Mouse (Mus musculus) E14TG2a.4 (cell line): ENCODE measurements around the gene Arpc4.

Source experiments
- H3K27me3 ChIP-seq: 2 replicates; pipeline ENCODE4 v1.6.1; 2014; ENCODE audit warnings: low read length, control low read depth; ENCODE audit not compliant: insufficient read depth
- H3K36me3 ChIP-seq: 2 replicates; pipeline ENCODE4 v1.6.1; 2014; ENCODE audit warnings: low read length, control low read depth; ENCODE audit not compliant: insufficient read depth
- H3K4me1 ChIP-seq: replicated peaks from 2 replicates; pipeline ENCODE4 v1.6.1; 2014; ENCODE audit warnings: low read depth, low read length, control low read depth
- H3K4me3 ChIP-seq: replicated peaks from 2 replicates; pipeline ENCODE4 v1.5.1; 2014; ENCODE audit warnings: mild to moderate bottlenecking, low read length
- H3K9me3 ChIP-seq: 2 replicates; pipeline ENCODE4 v1.6.1; 2014; ENCODE audit warnings: low read length, control low read depth
- CTCF ChIP-seq: conservative IDR thresholded peaks from 2 replicates; pipeline ENCODE4 v1.5.1; 2014; ENCODE audit warnings: low read length
- NANOG ChIP-seq: IDR thresholded peaks from 2 replicates; pipeline ENCODE4 v1.6.1; 2014; ENCODE audit warnings: borderline replicate concordance, low read length, mixed read lengths
- POU5F1 ChIP-seq: IDR thresholded peaks from 2 replicates; pipeline ENCODE4 v1.6.1; 2014; ENCODE audit warnings: low read length, borderline replicate concordance

Gene Arpc4

GRCm38 (mm10) chr6:113392015-113392386 lies 14.1 kb downstream of the Arpc4 start:
- TF ChIP-seq CTCF (no peak), NANOG (no peak), POU5F1 (no peak)
- Histone ChIP-seq H3K36me3 (peaks cover 55% of the 10 kb centered on the region), H3K4me1 (peaks cover 93% of the 10 kb centered on the region), H3K27me3 (0 out of 2 replicates have a peak, but pooled peaks cover 5% of the 10 kb centered on the region), H3K4me3 (peak overlapping the region; percentile 85), H3K9me3 (no peaks in the 10 kb centered on the region)

GRCm38 (mm10) chr6:113392387-113393071 lies 14.6 kb downstream of the Arpc4 start:
- 0 out of 2 replicates have a peak, but pooled peaks cover 5% of the 10 kb centered on the region for H3K27me3 ChIP-seq
- no peak for TF ChIP-seq CTCF
- no peak for TF ChIP-seq NANOG
- no peak for TF ChIP-seq POU5F1
- H3K4me1 ChIP-seq = peaks cover 93% of the 10 kb centered on the region
- H3K36me3 ChIP-seq = peaks cover 49% of the 10 kb centered on the region
- H3K4me3 ChIP-seq = peak overlapping the region; percentile 85
- H3K9me3 ChIP-seq = no peaks in the 10 kb centered on the region

- no peak overlapping the region for H3K4me3 ChIP-seq
- TF ChIP-seq POU5F1 = no peak
- TF ChIP-seq NANOG = no peak
- H3K9me3 ChIP-seq = no peaks in the 10 kb centered on the region
- H3K27me3 ChIP-seq = 0 out of 2 replicates have a peak, but pooled peaks cover 5% of the 10 kb centered on the region
- H3K36me3 ChIP-seq = peaks cover 39% of the 10 kb centered on the region
- H3K4me1 ChIP-seq = peaks cover 93% of the 10 kb centered on the region
These were observed 16.0 kb downstream of the Arpc4 start for GRCm38 (mm10) chr6:113393951-113394350.

- Histone ChIP-seq H3K4me3 (no peak overlapping the region), H3K9me3 (no peaks in the 10 kb centered on the region), H3K27me3 (0 out of 2 replicates have a peak, but pooled peaks cover 5% of the 10 kb centered on the region), H3K36me3 (peaks cover 33% of the 10 kb centered on the region), H3K4me1 (peaks cover 86% of the 10 kb centered on the region)
- no peak for TF ChIP-seq CTCF
- no peak for TF ChIP-seq POU5F1
- TF ChIP-seq NANOG = no peak
These were observed 16.9 kb downstream of the Arpc4 start for GRCm38 (mm10) chr6:113394811-113395210.

- peaks cover 88% of the 10 kb centered on the region for H3K4me1 ChIP-seq
- H3K4me3 ChIP-seq = no peak overlapping the region
- TF ChIP-seq NANOG = no peak
- TF ChIP-seq CTCF = peak; percentile 43
- H3K27me3 ChIP-seq = 0 out of 2 replicates have a peak, but pooled peaks cover 5% of the 10 kb centered on the region
- no peaks in the 10 kb centered on the region for H3K9me3 ChIP-seq
- peaks cover 31% of the 10 kb centered on the region for H3K36me3 ChIP-seq
These were observed 17.6 kb downstream of the Arpc4 start for GRCm38 (mm10) chr6:113395501-113395900.

- Histone ChIP-seq H3K4me3 (no peak overlapping the region), H3K27me3 (0 out of 2 replicates have a peak, but pooled peaks cover 5% of the 10 kb centered on the region), H3K9me3 (no peaks in the 10 kb centered on the region), H3K36me3 (peaks cover 21% of the 10 kb centered on the region), H3K4me1 (peaks cover 90% of the 10 kb centered on the region)
- TF ChIP-seq NANOG (no peak), POU5F1 (no peak), CTCF (no peak)
These were observed 18.5 kb downstream of the Arpc4 start for GRCm38 (mm10) chr6:113396270-113397030.

GRCm38 (mm10) chr6:113402094-113402493 lies 24.2 kb downstream of the Arpc4 start:
- H3K9me3 ChIP-seq = no peaks in the 10 kb centered on the region
- TF ChIP-seq NANOG (no peak), CTCF (no peak), POU5F1 (no peak)
- H3K4me3 ChIP-seq = no peak overlapping the region
- H3K36me3 ChIP-seq = peaks cover 13% of the 10 kb centered on the region
- H3K27me3 ChIP-seq = no peaks in the 10 kb centered on the region
- H3K4me1 ChIP-seq = peaks cover 76% of the 10 kb centered on the region

- Histone ChIP-seq H3K27me3 (no peaks in the 10 kb centered on the region), H3K4me3 (no peak overlapping the region), H3K36me3 (peaks cover 16% of the 10 kb centered on the region; the same call in 1 of the 2 replicates), H3K4me1 (peaks cover 80% of the 10 kb centered on the region), H3K9me3 (no peaks in the 10 kb centered on the region)
- no peak for TF ChIP-seq POU5F1
- no peak for TF ChIP-seq CTCF
- no peak for TF ChIP-seq NANOG
These were observed 26.9 kb downstream of the Arpc4 start for GRCm38 (mm10) chr6:113404649-113405448.
